Mouse (Mus musculus) embryonic fibroblast, embryonic 13.5 days (primary cell): ENCODE data around the gene Gm20696.

Experiments
- CTCF ChIP-seq: IDR thresholded peaks from 2 replicates; pipeline ENCODE4 v1.5.1; 2011; ENCODE audit warnings: mild to moderate bottlenecking, control low read depth, low read length, moderate library complexity, borderline replicate concordance; ENCODE audit not compliant: insufficient read depth
- POLR2A ChIP-seq: IDR thresholded peaks from 2 replicates; pipeline ENCODE4 v1.6.1; 2011; ENCODE audit warnings: low read depth, mild to moderate bottlenecking, control low read depth, low read length, moderate library complexity

DNA sequence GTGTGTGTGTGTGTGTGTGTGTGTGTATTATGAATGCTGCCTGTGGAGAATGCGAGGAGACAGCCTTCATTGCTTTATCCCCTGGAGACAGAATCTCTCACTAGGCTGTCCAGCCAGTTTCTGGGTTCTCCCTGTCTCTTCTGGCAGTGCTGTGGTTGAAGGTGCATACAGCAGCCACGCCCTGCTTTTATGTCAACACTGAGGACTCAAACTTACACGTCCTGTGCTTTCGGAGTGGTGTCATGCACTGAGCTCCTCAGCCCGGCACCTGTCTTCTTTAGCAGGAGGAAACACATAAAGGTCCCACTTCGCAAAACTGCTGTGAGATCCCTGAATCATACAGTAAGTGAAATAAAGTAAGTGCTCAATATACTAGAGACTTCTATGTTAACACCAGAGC, 264.8 kb downstream of the Gm20696 start:
- TF ChIP-seq POLR2A (no peak), CTCF (no peak)
